Mouse (Mus musculus) stomach, embryonic 14.5 days (tissue): ENCODE results near the gene Sbp. TPM values are rescaled to one million over a fixed set of nuclear protein-coding genes. Genes with fewer than 3 reads are reported as not detected.

Source experiments
- ATAC-seq: fragments of 200-750 bp; cut with Nextera tagmentation; 2 replicates; pipeline ENCODE4 v1.8.0; 2017; ENCODE audit warnings: low read depth, moderate TSS enrichment; ENCODE audit not compliant: insufficient number of reproducible peaks, insufficient read depth, low FRiP score
- H3K27ac ChIP-seq: fragments of 300-500 bp; sonication (generic); 2 replicates; pipeline ENCODE4 v1.5.1; 2014; ENCODE audit warnings: mild to moderate bottlenecking, low read length, moderate library complexity, mixed read lengths
- H3K27me3 ChIP-seq: fragments of 300-500 bp; sonication (generic); 2 replicates; pipeline ENCODE4 v1.6.1; 2014; ENCODE audit warnings: low read length, control low read depth, mixed read lengths; ENCODE audit not compliant: control insufficient read depth, insufficient read depth
- H3K36me3 ChIP-seq: fragments of 300-500 bp; sonication (generic); 2 replicates; pipeline ENCODE4 v1.6.1; 2014; ENCODE audit warnings: mild to moderate bottlenecking, control low read depth, low read length, moderate library complexity, mixed read lengths; ENCODE audit not compliant: control insufficient read depth, insufficient read depth
- H3K4me1 ChIP-seq: fragments of 300-500 bp; sonication (generic); 2 replicates; pipeline ENCODE4 v1.6.1; 2014; ENCODE audit warnings: low read length, control low read depth, mixed read lengths; ENCODE audit not compliant: control insufficient read depth, insufficient read depth
- H3K4me2 ChIP-seq: fragments of 300-500 bp; sonication (generic); replicated peaks from 2 replicates; pipeline ENCODE4 v1.6.1; 2014; ENCODE audit warnings: low read depth, low read length, control low read depth
- H3K4me3 ChIP-seq: fragments of 300-500 bp; sonication (generic); 2 replicates; pipeline ENCODE4 v1.5.1; 2014; ENCODE audit warnings: low read depth, low read length, control low read depth
- H3K9ac ChIP-seq: fragments of 300-500 bp; sonication (generic); replicated peaks from 2 replicates; pipeline ENCODE4 v1.6.1; 2014; ENCODE audit warnings: low read depth, mild to moderate bottlenecking, control low read depth, low read length, moderate library complexity, mixed read lengths
- H3K9me3 ChIP-seq: fragments of 300-500 bp; sonication (generic); 2 replicates; pipeline ENCODE4 v1.6.1; 2016; ENCODE audit warnings: low read depth, low read length, control low read depth; ENCODE audit not compliant: control insufficient read depth
- WGBS: fragments of 180-500 bp; shearing (Covaris S2); extraction: QIAGEN DNeasy Blood & Tissue Kit; methylation state at CpG from one replicate; pipeline ENCODE4 v1.1.7; 2014; 5-methylcytosine and 5-hydroxymethylcytosine counted together
- polyA plus RNA-seq: library from polyadenylated mRNA; unstranded; fragments of >200 nt; fragmentation: Nextera tagmentation; extraction: Ambion mirVana; gene quantifications from 2 replicates; pipeline ENCODE4 v1.2.1, GENCODE M21; 2014

The Sbp gene
- polyA plus RNA-seq, 1 experiment from 2014 or later = not detected

DNA sequence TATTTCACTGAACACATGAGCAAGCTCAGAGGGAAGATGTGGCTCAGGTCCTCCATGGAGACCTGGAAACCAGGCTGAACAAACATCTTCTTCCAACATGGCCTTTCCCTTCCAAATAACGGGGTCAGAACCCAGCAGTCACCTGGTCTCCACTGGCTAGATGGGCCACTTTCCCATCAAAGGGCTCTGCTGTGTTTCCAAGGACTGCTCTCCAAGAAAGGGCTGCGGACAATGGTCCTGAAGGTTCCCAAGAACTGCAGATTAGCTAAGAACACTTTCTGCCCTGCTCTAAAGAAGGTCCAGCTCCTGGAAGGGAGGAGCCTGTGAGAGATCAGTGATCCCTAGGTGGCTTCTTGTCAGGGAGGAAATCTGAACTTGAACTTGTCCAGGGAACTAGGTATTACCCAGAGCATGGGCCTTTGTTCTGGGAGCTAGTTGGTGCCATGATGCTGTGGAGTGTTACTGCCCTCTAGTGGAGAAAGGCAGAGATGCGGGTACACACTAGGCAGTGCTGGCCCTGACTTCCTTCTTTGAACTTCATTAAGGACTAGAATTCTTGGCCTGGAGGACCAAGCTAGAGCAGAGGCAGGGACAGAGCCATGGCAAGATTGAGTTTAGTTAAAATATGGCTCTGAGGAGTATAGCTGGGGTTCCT lies 18.7 kb downstream of the Sbp start:
- Histone ChIP-seq H3K27me3 (no peaks in the 10 kb centered on the region), H3K27ac (no peak overlapping the region), H3K9ac (no peak overlapping the region), H3K36me3 (no peaks in the 10 kb centered on the region), H3K4me2 (no peak overlapping the region), H3K9me3 (no peaks in the 10 kb centered on the region), H3K4me1 (0 out of 2 replicates have a peak, but pooled peaks cover 4% of the 10 kb centered on the region), H3K4me3 (no peak overlapping the region)
- 38% methylated on average over 3 of the region's 3 CpGs for WGBS
- ATAC-seq = peak; percentile 86

DNA sequence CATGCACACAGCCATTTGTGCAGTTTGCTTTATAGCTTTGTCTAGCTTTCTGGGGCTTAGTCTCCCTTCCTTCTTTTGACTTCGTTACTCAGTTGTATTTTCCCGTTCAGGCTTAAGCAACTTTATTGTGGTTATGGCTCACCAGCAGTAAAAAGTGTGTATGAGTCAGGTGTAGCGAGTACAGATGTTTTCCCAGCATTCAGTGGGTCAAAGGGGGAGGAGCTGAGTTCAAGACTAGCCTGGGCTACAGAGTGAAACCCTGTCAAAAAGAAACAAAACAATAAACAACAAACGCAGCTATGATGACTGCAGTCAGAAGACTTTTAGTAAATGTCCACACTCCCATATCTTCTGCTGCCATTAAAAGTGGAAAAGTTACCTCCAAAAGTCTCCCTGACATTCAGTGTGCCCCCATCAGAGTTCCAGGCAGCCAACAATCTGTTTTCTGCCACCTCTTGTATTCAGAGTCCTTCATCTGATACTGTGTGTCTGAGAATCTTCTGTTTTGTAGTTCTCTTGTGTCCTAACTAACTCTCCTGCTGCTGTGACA lies 20.2 kb downstream of the Sbp start:
- Histone ChIP-seq H3K27ac (no peak overlapping the region), H3K4me2 (no peak overlapping the region), H3K27me3 (no peaks in the 10 kb centered on the region), H3K9ac (no peak overlapping the region), H3K4me1 (0 out of 2 replicates have a peak, but pooled peaks cover 4% of the 10 kb centered on the region), H3K4me3 (no peak overlapping the region), H3K36me3 (no peaks in the 10 kb centered on the region), H3K9me3 (no peaks in the 10 kb centered on the region)
- WGBS = 72% methylated on average over 4 of the region's 4 CpGs
- ATAC-seq = no peak

DNA sequence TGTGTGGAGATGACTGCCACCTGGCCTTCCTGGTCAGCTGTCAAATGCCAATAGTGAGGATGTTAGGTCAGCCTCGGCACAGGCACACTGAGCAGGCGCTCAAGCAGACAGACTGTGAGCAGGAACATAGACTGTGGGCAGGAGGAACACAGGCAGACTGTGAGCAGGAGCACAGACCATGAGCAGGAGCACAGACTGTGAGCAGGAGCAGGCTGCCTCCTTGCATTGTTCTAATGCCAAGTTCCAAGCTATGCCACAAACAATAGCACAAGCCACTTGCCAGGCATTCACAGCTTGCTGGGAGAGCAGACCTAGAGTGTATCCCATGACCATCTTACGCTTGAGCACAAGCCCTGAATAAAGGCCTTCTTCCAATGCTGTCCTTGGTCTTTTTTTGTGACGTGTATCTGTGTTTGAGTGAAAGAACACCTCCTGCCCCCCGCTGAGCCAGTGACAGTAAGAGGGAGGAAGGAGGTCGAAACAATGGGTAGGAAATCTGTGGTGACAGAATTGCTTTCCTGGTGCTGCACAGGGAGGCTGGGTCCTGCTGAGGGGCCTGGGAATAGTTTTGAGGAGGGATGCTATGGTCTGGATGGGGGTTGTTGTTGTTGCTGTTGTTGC lies 24.4 kb downstream of the Sbp start:
- no peaks in the 10 kb centered on the region for H3K36me3 ChIP-seq
- H3K27ac ChIP-seq = no peak overlapping the region
- H3K4me3 ChIP-seq = no peak overlapping the region
- WGBS = 46% methylated on average over 6 of the region's 6 CpGs
- H3K4me1 ChIP-seq = no peaks in the 10 kb centered on the region
- no peak overlapping the region for H3K9ac ChIP-seq
- no peaks in the 10 kb centered on the region for H3K9me3 ChIP-seq
- H3K4me2 ChIP-seq = no peak overlapping the region
- no peak for ATAC-seq
- H3K27me3 ChIP-seq = no peaks in the 10 kb centered on the region

DNA sequence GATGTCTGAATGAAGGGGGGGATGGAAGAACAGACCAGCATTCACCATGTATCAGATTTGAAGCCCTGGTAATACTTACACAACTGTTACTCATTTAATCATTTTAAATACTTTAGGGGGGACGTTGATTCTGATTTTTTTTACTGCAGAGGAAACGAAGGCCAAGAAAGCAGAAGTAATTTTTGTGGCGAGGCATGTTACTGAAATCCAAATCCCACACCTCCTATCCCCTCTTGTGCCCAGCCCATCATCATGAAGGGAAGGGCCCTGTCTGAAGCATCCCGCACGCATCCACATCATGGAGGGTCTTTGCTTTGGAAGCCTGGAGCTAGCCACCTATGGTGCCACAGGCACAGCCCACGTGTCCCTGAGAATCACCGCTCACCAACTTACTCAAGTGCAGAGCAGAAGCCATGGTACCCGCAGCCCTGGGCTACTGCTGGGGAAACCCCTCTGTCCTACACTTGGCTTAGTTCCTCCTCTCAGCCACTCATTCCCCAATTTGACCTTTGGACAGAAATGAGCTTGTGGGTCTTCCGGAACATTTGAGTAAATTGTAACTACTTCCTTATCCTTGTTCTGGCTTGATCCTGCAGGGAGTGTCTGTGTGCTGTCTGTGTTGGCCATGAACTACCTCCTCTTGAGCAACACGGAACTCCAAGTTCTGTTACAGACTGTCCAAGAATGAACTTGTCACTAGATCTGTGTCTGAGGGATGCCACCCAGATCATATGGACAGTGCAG lies 25.4 kb downstream of the Sbp start:
- no peak overlapping the region for H3K27ac ChIP-seq
- 0 out of 2 replicates have a peak, but pooled peaks have one; percentile 10 for ATAC-seq
- 83% methylated on average over 10 of the region's 10 CpGs for WGBS

DNA sequence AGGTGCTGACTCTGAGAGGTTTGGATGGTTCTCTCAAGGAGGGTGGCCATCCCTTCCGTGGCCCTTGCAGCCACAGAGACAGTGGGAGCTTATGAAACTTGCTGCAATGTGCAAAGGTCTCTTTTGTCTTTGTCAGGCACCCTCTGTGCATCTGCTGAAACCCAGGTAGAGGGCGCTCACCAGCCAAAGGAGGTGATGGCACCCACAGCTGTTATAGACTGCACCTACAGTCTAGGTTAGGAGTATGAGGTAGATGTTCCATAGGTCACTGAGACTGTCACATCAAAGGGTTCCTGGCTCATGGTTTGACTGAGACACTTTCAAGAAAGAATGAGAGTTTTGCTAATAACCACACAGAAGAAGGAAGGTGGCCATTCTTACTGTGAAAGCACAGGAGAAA lies 27.3 kb downstream of the Sbp start:
- ATAC-seq = no peak
- Histone ChIP-seq H3K4me1 (no peaks in the 10 kb centered on the region), H3K9me3 (no peaks in the 10 kb centered on the region), H3K4me2 (no peak overlapping the region), H3K9ac (no peak overlapping the region), H3K27ac (no peak overlapping the region), H3K36me3 (no peaks in the 10 kb centered on the region), H3K4me3 (no peak overlapping the region), H3K27me3 (no peaks in the 10 kb centered on the region)
- WGBS = 56% methylated on average over 2 of the region's 2 CpGs

More for the DNA sequence above, 25.4 kb downstream of the Sbp start:
- Histone ChIP-seq H3K9ac (no peak overlapping the region), H3K36me3 (no peaks in the 10 kb centered on the region), H3K4me1 (no peaks in the 10 kb centered on the region), H3K4me3 (no peak overlapping the region), H3K27me3 (no peaks in the 10 kb centered on the region), H3K4me2 (no peak overlapping the region), H3K9me3 (no peaks in the 10 kb centered on the region)

DNA sequence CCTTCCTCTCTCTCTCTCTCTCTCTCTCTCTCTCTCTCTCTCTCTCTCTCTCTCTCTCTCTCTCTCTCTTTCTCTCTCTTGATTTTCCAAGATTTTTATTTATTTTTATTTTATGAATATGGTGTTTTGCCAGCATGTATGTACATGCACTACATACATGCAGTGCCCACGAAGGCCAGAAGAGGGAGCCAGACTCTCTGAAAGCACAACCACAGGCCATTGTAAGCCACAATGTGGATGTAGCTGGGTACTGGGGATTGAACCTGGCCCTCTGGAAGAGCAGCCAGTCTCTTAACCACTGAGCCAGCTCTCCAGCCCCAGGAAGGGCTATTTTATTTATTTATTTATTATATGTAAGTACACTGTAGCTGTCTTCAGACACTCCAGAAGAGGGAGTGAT lies 27.8 kb downstream of the Sbp start:
- no peaks in the 10 kb centered on the region for H3K4me1 ChIP-seq
- H3K9me3 ChIP-seq = no peaks in the 10 kb centered on the region
- WGBS = 6% methylated on average over 1 of the region's 1 CpGs
- H3K4me2 ChIP-seq = no peak overlapping the region
- H3K27me3 ChIP-seq = no peaks in the 10 kb centered on the region
- no peak overlapping the region for H3K9ac ChIP-seq
- no peak overlapping the region for H3K4me3 ChIP-seq
- no peak for ATAC-seq
- H3K27ac ChIP-seq = no peak overlapping the region
- H3K36me3 ChIP-seq = no peaks in the 10 kb centered on the region

DNA sequence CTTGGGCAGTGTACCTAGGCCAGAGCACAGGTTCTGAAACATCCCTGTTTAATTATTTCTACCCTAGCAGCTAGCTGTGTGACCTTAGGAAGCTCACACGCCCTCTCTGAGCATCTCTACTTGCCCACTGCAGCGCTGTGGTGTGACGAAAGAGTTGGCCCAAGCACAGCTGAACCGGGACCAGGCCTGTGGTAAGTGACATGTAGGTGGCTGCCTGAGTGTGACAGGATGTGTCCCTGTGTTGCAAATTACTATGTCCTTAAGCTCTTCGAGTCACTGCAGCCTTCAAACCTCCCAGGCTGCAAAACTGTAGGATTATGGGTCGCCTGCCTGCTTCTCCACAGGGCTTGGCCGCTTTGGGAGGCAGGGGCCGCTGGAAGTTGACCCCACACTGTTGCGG lies 29.8 kb downstream of the Sbp start:
- Histone ChIP-seq H3K27me3 (no peaks in the 10 kb centered on the region), H3K4me1 (no peaks in the 10 kb centered on the region), H3K9ac (no peak overlapping the region), H3K9me3 (no peaks in the 10 kb centered on the region), H3K4me3 (no peak overlapping the region), H3K4me2 (no peak overlapping the region), H3K36me3 (no peaks in the 10 kb centered on the region), H3K27ac (no peak overlapping the region)
- no peak for ATAC-seq
- 81% methylated on average over 9 of the region's 9 CpGs for WGBS

DNA sequence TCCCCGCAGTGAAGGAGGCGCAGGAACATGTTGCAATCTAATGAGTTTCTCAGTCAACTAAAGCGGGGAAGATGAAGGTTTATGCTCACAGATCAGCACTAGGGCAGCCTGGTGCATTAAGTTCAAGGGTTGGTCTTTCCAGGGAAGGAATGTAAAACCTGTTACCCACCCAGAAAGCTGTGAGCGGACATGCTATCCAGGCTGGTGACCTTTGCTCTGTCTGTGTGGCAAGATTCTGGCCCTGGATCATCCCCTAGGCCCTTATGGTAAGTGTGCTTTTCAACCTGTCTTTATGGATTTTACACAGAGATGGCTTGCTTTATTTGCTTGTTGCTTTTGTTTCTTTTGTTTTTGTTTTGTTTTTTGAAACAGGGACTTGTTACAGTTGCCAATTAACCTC lies 35.2 kb downstream of the Sbp start:
- no peaks in the 10 kb centered on the region for H3K9me3 ChIP-seq
- ATAC-seq = no peak
- WGBS = 83% methylated on average over 4 of the region's 4 CpGs

More for the DNA sequence above, 35.2 kb downstream of the Sbp start:
- H3K4me3 ChIP-seq = no peak overlapping the region
- H3K27ac ChIP-seq = no peak overlapping the region
- no peak overlapping the region for H3K9ac ChIP-seq
- H3K4me1 ChIP-seq = peaks cover 4% of the 10 kb centered on the region; the same call in 1 of the 2 replicates
- H3K27me3 ChIP-seq = no peaks in the 10 kb centered on the region
- H3K36me3 ChIP-seq = no peaks in the 10 kb centered on the region
- no peak overlapping the region for H3K4me2 ChIP-seq
